Mouse (Mus musculus) adrenal gland, adult 2 months (tissue): ENCODE data around the gene Gpatch4. TPM values are rescaled to one million over a fixed set of nuclear protein-coding genes. Genes with fewer than 3 reads are reported as not detected.
A peak's percentile ranks its signal among the peaks of the same experiment; 100 is the strongest.

Source experiments
- DNase-seq: peaks from one replicate; pipeline ENCODE4 v3.0.0; 2021
- long read RNA-seq: library from polyadenylated mRNA; stranded (forward); transcript quantifications from one replicate; pipeline ENCODE4 v2.0.0, GENCODE M21; 2021
- polyA plus RNA-seq: library from polyadenylated mRNA; depleted of rRNA; stranded (reverse); fragments of >200 nt; gene quantifications from 2 replicates; pipeline ENCODE4 v1.2.3, GENCODE M21; 2012; rRNA removed
- total RNA-seq, 2 experiments: library from RNA; stranded (reverse); gene quantifications; 2 replicates each; pipeline ENCODE4 v1.2.3; 2021

The Gpatch4 gene
- total RNA-seq (10 to 100 TPM; 13.9 to 16.6 TPM), polyA plus RNA-seq (2.3 and 3.5 TPM in 2 replicates)
- long read RNA-seq, transcript Gpatch4-201 (8 exons, 1,630 nt), result major isoform, 9 of 12 reads
- long read RNA-seq, partial matches to known transcripts, result 1 of 12 reads
- long read RNA-seq, other reads (novel, unspliced or antisense), result 0 of 12 reads

DNA sequence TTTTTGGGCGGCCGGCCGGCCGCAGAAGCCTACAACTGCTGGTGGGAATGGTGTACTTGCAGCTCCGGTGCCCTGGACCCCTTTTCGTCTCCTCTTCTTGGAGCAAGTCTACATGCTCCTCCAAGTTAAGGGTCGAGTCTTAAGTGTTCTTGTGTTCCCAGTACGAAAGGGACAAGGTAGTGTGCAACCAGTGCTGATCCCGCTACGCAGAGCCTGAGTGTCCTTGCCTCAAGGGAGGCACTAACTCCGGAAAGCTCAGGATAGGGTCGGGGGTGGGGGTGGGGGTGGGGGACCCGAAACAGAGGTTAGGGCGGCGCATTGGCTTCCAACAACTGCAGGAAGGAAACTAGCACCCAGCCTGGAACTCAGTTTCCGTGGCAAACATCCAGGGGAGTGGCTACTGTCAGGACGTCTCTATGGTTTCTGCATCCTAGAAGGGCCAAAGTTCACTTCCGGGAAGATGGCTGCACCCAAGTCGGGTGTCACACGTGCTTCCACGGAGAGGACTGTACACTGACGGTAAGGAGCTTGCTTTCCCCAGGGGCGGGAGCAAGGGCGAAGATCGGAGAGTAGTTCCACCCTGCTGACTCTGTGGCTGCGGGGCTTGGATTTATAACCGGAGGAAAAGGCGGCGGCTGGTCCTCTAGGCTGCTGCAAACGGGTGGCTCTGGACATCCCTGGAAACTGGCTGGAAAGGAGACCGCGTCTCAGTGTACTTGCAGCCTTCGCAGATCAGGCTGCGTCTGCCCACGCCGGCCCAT, at the start of gene Gpatch4:
Gpatch4 (plus strand) TSS at position 448 of the 761 bp plus-strand sequence.
- DNase-seq, result peak; percentile 91

DNA sequence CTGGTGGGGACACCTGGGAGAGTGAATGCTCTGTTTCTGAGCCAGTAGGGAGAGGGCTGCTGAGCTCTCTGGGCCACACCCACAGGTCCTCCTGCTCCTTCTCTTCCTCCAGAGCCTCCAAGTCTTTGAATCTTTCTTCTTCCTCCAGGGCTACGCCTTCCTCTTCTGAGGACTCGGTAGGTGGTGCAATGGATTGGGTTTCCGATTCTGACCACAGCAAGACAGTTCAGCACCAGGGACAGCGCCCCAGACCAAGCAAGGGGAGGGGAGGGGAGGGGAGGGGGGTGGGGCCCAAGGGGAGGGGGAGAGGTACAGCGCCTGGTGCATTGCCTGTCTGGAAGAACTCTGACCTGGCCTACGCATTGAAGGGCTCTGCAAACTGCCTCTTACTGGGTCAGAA, 49.5 kb upstream of the Gpatch4 start:
- no peak for DNase-seq

GRCm38 (mm10) chr3:87995331-87995730, 47.6 kb upstream of the Gpatch4 start:
- DNase-seq, result no peak

- no peak for DNase-seq
Observed at GRCm38 (mm10) chr3:87996401-87996800, 46.5 kb upstream of the Gpatch4 start.

- DNase-seq, result peak; percentile 51
Observed at GRCm38 (mm10) chr3:87996971-87997614, 45.8 kb upstream of the Gpatch4 start.

- no peak for DNase-seq
Observed at GRCm38 (mm10) chr3:87998747-87999146, 44.2 kb upstream of the Gpatch4 start.

GRCm38 (mm10) chr3:87999243-87999895, 43.5 kb upstream of the Gpatch4 start:
- peak; percentile 44 for DNase-seq

DNA sequence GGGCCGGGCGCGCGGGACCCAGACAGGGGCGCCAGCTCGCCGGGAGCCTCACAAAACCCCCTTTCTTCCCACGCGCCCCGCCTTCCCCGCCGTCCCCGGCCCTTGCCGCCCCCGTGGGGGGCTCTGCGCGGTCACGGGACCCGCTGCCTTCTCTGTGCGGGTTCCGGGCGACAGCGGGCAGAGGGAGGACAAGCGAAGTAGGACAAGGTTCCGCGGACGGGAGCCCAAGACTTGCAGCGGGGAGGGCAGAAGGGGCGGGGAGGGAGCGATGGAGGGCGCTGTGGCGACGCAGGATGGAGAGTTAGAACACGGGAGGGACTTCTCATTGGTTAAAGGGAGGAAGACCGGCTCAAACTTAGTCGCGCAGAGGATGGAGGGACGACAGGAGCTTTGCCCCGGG, 42.7 kb upstream of the Gpatch4 start, which contains the start of gene Bcan:
Bcan (minus strand) TSS at position 50 of the 400 bp plus-strand sequence.
- DNase-seq, result peak; percentile 79

GRCm38 (mm10) chr3:88000816-88001595, 41.9 kb upstream of the Gpatch4 start:
- DNase-seq, result peak; percentile 85

- DNase-seq, result peak; percentile 69
Observed at GRCm38 (mm10) chr3:88002291-88002976, 40.5 kb upstream of the Gpatch4 start.

DNA sequence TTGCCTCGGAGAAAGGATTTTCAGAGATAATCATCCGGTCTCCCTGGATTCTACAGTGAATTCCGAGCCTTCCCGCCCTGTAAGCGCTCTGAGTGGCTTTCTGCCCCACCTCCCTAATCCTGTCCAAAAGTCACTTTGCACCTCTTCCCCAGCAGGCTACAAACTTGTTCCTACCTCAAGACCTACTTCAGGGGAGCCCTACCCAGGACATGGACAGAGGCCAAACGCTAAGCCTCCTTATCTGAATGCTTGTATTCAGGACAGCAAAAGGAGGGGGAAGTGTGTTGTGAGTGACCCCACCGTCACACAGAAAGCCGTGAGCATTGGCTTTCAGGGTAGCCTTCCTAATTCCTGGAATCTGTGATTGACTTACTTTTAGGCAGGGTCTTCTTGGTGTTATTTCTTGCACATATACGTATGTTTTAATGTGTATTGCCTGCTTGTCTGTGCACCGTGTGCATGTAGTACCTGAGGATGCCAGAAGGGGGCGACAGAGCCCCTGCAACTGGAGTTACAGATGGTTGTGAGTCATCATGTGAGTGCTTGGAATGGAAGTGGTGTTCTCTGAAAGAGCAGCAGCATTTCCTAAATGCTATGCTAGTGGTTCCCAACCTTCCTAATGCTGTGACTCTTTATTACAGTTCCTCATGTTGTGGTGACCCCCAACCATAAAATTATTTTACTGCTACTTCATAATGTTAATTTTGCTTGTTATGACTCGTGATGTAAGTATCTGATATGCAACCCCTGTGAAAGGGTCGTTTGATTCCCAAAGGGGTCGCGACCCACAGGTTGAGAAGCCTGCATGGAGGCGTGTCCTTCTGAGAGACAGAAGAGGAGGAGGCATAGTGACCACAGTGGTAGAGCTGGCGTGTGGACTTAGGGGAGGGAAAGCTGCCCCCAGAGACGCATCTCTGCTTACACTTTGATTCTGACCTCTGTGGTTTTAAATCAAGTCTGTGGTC, 36.8 kb upstream of the Gpatch4 start:
- no peak for DNase-seq

GRCm38 (mm10) chr3:88010634-88011265, 32.2 kb upstream of the Gpatch4 start:
- no peak for DNase-seq

DNA sequence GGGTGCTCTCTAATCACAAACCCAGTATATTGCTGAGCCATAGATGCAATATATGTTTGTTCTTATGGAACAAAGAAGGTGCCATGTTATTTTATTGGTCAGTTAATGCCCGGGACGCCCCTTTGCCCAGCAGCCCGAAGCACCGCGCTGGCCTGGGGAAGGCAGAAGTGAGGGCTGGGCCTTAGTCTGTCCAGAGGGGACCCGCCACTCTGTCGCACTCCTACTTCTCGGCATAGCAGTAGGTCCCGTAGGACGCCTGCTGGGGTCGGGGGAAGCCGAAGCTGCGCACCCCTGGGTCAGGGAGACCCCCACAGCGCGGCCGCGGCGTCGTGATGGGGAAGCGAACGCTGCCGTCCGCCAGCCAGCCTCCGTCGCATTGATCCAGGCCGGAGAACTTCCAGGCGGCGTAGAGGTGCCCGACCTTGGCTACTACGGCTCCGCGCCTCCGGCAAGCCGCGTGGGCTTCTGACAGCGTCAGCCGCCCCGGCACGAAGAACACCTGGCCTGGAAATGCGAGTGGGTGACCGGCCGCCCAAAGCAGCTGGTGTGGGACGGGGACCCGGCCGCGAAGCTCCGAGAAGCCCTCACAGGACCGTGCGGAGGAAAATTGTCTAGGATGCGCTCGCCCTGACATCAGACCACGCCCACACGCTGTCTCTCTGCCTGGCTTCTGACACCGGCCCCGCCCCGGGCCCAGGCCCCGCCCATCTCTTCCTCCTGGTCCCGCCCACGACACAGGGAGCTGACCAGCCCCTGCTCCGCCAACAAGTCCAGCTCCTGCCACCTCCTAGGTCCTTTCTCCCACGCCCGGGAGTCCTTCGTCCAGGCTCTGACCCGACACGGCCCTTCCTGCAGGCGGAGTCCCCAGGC, 20.4 kb upstream of the Gpatch4 start:
- DNase-seq, result peak; percentile 98

GRCm38 (mm10) chr3:88023192-88024074, 19.5 kb upstream of the Gpatch4 start:
- no peak for DNase-seq

DNA sequence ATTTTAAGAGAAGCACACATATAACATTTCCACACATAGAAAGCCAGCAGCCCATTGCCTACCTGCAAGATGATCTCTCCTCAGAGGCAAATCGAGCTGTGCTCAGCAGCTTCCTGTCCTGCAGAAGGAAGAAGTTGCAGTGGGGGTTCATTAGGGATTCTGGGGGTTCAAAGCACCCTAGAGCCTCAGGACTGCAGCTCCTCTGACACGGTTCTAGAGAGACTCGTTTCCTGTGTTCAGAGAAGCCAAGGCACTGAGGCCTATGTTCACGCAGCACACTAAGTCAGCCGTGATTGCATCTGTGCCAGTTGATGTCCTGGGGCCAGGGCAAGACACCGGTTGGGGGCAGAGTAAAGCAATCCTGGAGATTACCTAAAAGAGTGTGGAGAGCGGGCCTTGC, 16.1 kb upstream of the Gpatch4 start:
- no peak for DNase-seq

GRCm38 (mm10) chr3:88027434-88028186, 15.3 kb upstream of the Gpatch4 start, which contains the start of gene Hapln2:
Gene Hapln2, minus strand, starts transcription at chr3:88027583.
- DNase-seq, result no peak
